Mouse (Mus musculus): ENCODE results near the gene Btbd3. TPM values are rescaled to one million over a fixed set of nuclear protein-coding genes. Genes with fewer than 3 reads are reported as not detected.

Btbd3 gene
- polyA plus RNA-seq, 1 experiment: 27.9 TPM

DNA sequence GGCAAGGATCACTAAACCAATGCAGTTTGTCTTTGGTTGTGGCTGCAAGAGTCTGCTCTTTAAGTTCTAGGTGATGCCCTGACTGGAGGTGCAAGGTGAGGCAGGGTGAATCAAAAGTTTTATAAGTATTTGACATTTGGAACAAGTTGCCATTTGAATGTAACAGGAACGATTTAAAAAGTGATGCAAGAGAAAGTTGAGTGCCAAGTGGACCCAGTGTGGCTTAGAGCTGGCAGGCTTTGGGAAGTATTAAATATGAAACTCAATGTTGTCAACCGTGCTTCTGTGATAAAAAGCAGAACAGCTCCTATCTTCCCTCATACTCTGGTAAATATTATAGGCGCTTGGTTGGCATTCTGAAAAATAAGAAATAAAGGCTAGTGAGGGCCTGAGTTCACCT, 99.0 kb downstream of the Btbd3 start:
- Histone ChIP-seq H3K4me3 (replicated peaks; ENCODE audit: extremely low read depth, low read depth, low read length) (no peak overlapping the region), H3K4me1 (ENCODE audit: control insufficient read depth, insufficient read depth, low read length) (no peaks in the 10 kb centered on the region)
- no peak for DNase-seq
- WGBS: 67% methylated on average over 3 of the region's 3 CpGs
- TF ChIP-seq CTCF (IDR thresholded peaks at IDR 0.05; ENCODE audit: insufficient read depth, low read length) (no peak), POLR2A (IDR thresholded peaks at IDR 0.05; ENCODE audit: borderline replicate concordance, extremely low read depth, low read depth, low read length) (no peak)

DNA sequence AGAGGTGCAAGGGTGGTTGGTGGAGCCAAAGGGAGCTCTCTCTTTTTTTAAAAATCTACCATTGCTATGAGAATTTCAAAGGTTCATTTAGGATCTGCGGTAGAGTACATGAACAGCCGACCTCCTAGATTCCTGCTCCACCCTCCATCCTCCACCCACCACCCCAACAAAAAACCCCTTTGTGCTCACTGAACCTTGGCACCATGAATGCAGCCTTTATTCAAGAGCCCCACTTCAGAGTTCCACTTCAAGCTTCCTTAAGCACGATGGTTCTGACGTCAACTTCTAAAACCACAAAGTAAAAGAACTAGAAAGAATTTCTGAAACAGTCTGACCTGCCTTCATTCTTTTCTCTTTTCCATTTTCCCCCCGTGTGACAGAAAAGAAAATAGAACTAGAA, 106.1 kb downstream of the Btbd3 start:
- TF ChIP-seq CTCF (IDR thresholded peaks at IDR 0.05; ENCODE audit: insufficient read depth, low read length) (no peak), POLR2A (IDR thresholded peaks at IDR 0.05; ENCODE audit: borderline replicate concordance, extremely low read depth, low read depth, low read length) (no peak)
- DNase-seq: peak; percentile 16
- WGBS: 66% methylated on average over 5 of the region's 5 CpGs

GRCm38 (mm10) chr2:138365391-138365790, 109.0 kb downstream of the Btbd3 start:
- no peak overlapping the region for H3K4me3 ChIP-seq (replicated peaks; ENCODE audit: extremely low read depth, low read depth, low read length)
- no peak for TF ChIP-seq POLR2A (IDR thresholded peaks at IDR 0.05; ENCODE audit: borderline replicate concordance, extremely low read depth, low read depth, low read length)
- no peak for TF ChIP-seq CTCF (IDR thresholded peaks at IDR 0.05; ENCODE audit: insufficient read depth, low read length)
- no peak for DNase-seq
- H3K4me1 ChIP-seq (ENCODE audit: control insufficient read depth, insufficient read depth, low read length): no peaks in the 10 kb centered on the region; the same call in 1 of the 2 replicates
- WGBS: 88% methylated on average over 4 of the region's 4 CpGs

More for the DNA sequence above, 106.1 kb downstream of the Btbd3 start:
- no peak overlapping the region for H3K4me3 ChIP-seq (replicated peaks; ENCODE audit: extremely low read depth, low read depth, low read length)
- H3K4me1 ChIP-seq (ENCODE audit: control insufficient read depth, insufficient read depth, low read length): no peaks in the 10 kb centered on the region; the same call in 1 of the 2 replicates

DNA sequence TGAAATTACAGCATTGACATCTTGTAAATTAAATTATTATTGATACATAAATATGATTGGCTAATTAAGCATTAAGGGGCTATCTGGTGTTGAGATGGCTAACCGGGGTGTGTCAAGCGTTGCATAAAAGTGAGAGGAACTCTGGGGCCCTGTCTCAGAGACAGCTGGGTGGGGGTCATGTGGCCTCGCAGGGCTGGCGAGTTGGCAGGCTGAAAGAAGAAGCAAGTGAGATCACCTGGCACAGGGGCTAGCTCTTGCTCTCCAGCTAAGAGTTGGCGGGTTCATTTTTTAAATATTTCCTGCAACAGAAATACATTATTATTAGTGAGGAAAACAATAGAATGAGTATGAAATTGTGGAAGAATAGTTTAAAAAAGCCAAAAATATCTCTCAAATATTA, 118.2 kb downstream of the Btbd3 start:
- TF ChIP-seq CTCF (IDR thresholded peaks at IDR 0.05; ENCODE audit: insufficient read depth, low read length) (no peak), POLR2A (IDR thresholded peaks at IDR 0.05; ENCODE audit: borderline replicate concordance, extremely low read depth, low read depth, low read length) (no peak)
- no peak for DNase-seq
- H3K4me3 ChIP-seq (replicated peaks; ENCODE audit: extremely low read depth, low read depth, low read length): no peak overlapping the region
- 92% methylated on average over 5 of the region's 5 CpGs for WGBS
- no peaks in the 10 kb centered on the region for H3K4me1 ChIP-seq (ENCODE audit: control insufficient read depth, insufficient read depth, low read length)

- TF ChIP-seq POLR2A (IDR thresholded peaks at IDR 0.05; ENCODE audit: borderline replicate concordance, extremely low read depth, low read depth, low read length): no peak
- no peak for TF ChIP-seq CTCF (IDR thresholded peaks at IDR 0.05; ENCODE audit: insufficient read depth, low read length)
- no peak for DNase-seq
- Histone ChIP-seq H3K4me3 (replicated peaks; ENCODE audit: extremely low read depth, low read depth, low read length) (no peak overlapping the region), H3K4me1 (ENCODE audit: control insufficient read depth, insufficient read depth, low read length) (no peaks in the 10 kb centered on the region)
These were observed 122.5 kb downstream of the Btbd3 start for GRCm38 (mm10) chr2:138378855-138379254.

DNA sequence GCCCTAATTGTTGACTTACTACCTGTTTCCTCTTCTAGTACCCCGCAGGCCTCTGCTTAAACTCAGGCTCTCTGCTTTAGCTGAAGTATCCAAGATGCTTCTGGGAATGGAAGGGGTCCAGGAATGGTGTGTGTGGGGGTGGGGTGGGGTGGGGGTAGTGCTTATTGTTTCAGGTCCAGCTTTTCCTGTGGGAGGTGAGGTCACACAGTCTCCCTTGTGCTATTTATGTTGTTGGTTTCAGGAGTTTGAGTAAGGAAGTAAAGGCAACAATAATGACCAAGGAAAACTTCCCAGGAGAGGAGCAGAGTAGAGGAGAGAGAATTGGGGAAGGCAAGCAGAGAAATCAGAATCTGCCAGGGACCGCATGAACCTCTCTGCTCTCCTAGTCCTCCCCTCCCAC, 128.4 kb downstream of the Btbd3 start:
- no peak for DNase-seq
- H3K4me1 ChIP-seq (ENCODE audit: control insufficient read depth, insufficient read depth, low read length): no peaks in the 10 kb centered on the region
- no peak overlapping the region for H3K4me3 ChIP-seq (replicated peaks; ENCODE audit: extremely low read depth, low read depth, low read length)
- 39% methylated on average over 2 of the region's 2 CpGs for WGBS
- no peak for TF ChIP-seq CTCF (IDR thresholded peaks at IDR 0.05; ENCODE audit: insufficient read depth, low read length)
- TF ChIP-seq POLR2A (IDR thresholded peaks at IDR 0.05; ENCODE audit: borderline replicate concordance, extremely low read depth, low read depth, low read length): no peak

- DNase-seq: no peak
- Histone ChIP-seq H3K4me1 (ENCODE audit: control insufficient read depth, insufficient read depth, low read length) (no peaks in the 10 kb centered on the region), H3K4me3 (replicated peaks; ENCODE audit: extremely low read depth, low read depth, low read length) (no peak overlapping the region)
- no peak for TF ChIP-seq POLR2A (IDR thresholded peaks at IDR 0.05; ENCODE audit: borderline replicate concordance, extremely low read depth, low read depth, low read length)
- TF ChIP-seq CTCF (IDR thresholded peaks at IDR 0.05; ENCODE audit: insufficient read depth, low read length): no peak
- whole genome bisulfite sequencing: 63% methylated on average over 1 of the region's 1 CpGs
These were observed 132.2 kb downstream of the Btbd3 start for GRCm38 (mm10) chr2:138388591-138388990.

DNA sequence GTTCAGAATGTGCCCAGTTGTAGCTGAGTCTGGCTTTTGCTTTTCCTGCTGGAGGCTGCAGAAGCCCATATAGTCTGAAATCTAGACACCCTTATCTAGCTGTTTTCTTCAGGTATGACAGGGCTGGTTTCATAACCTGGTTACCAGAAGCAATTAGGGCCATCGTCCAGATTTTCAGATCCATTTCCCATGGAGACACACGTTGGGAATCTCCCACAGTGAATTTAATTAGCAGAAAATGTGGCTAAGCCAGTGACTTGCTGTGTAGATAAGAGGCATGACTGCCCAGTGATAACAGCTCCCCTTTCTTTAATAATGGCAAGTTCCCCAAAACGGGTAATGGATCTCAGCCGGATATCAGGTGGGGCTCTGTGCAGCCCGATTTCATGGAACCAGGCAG, 146.7 kb downstream of the Btbd3 start:
- no peaks in the 10 kb centered on the region; the same call in 1 of the 2 replicates for H3K4me1 ChIP-seq (ENCODE audit: control insufficient read depth, insufficient read depth, low read length)
- no peak overlapping the region for H3K4me3 ChIP-seq (replicated peaks; ENCODE audit: extremely low read depth, low read depth, low read length)
- TF ChIP-seq CTCF (IDR thresholded peaks at IDR 0.05; ENCODE audit: insufficient read depth, low read length) (no peak), POLR2A (IDR thresholded peaks at IDR 0.05; ENCODE audit: borderline replicate concordance, extremely low read depth, low read depth, low read length) (no peak)
- 79% methylated on average over 5 of the region's 5 CpGs for WGBS
- no peak for DNase-seq

DNA sequence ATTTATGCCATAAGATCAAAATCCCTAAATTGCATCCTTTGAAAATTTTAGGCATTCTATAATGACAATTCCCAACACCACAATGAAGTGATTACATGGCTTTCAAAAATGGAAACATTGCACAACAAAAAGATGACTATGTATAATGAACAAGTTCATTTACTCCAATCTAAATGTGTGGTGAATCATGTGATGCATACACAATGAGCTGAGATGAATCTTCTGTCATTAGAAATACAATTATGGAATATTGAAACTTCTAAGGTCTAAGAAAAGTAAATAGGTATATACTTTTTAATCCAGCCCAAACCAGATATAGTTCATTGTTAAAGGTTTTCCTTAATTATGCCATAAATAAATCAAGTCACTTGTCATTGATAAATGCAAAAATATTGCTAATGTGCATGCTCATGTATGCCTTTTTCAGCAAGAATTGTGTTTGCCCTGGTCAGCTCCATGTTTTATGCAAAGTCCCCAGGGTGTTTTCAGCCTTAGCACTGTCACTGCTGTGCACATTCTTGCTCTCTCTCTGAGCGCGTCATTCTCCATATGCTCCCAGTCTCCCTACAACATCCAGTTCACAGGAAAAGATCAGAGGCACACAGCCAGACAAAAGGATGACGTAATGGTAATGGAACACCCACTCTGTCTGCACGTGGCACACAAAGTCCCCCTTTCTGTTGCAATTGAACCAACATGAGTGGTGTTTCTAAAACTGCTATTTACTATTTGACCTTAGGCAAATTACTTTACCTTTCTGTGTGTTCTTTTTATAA, 149.6 kb downstream of the Btbd3 start:
- TF ChIP-seq POLR2A (IDR thresholded peaks at IDR 0.05; ENCODE audit: borderline replicate concordance, extremely low read depth, low read depth, low read length): no peak
- TF ChIP-seq CTCF (IDR thresholded peaks at IDR 0.05; ENCODE audit: insufficient read depth, low read length): no peak
- no peak for DNase-seq
- no peaks in the 10 kb centered on the region; the same call in 1 of the 2 replicates for H3K4me1 ChIP-seq (ENCODE audit: control insufficient read depth, insufficient read depth, low read length)
- no peak overlapping the region for H3K4me3 ChIP-seq (replicated peaks; ENCODE audit: extremely low read depth, low read depth, low read length)
- 17% methylated on average over 4 of the region's 4 CpGs for WGBS

DNA sequence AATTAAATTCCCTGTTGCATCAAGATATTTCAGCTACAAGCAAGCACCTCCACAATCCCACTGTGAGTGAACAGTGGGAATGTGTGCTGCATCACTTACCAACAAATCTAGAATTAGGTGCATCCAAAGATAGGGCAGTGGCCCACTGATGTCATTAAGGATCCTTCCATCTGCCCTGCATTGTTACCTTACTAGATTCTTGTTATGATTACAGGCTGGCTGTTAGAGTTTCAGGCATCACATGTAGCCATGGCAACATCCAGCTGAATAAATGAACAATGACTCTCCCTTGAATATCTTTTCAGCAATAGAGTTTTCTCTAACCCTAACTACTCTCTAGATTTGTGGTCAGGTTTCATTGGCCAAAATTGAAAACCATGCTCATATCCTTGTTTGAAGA, 150.3 kb downstream of the Btbd3 start:
- Histone ChIP-seq H3K4me3 (replicated peaks; ENCODE audit: extremely low read depth, low read depth, low read length) (no peak overlapping the region), H3K4me1 (ENCODE audit: control insufficient read depth, insufficient read depth, low read length) (no peaks in the 10 kb centered on the region; the same call in 1 of the 2 replicates)
- no peak for DNase-seq
- no peak for TF ChIP-seq CTCF (IDR thresholded peaks at IDR 0.05; ENCODE audit: insufficient read depth, low read length)
